Mouse (Mus musculus) liver, embryonic 14.5 days (tissue): ENCODE data around the gene Nt5c1b.

ENCODE experiments used
- CTCF ChIP-seq: IDR thresholded peaks from 2 replicates; pipeline ENCODE4 v1.5.1; 2016; ENCODE audit warnings: antibody characterized with exemption, low read depth, control low read depth
- EP300 ChIP-seq: IDR thresholded peaks from 2 replicates; pipeline ENCODE4 v1.6.1; 2016; ENCODE audit warnings: antibody characterized with exemption, low read depth

DNA sequence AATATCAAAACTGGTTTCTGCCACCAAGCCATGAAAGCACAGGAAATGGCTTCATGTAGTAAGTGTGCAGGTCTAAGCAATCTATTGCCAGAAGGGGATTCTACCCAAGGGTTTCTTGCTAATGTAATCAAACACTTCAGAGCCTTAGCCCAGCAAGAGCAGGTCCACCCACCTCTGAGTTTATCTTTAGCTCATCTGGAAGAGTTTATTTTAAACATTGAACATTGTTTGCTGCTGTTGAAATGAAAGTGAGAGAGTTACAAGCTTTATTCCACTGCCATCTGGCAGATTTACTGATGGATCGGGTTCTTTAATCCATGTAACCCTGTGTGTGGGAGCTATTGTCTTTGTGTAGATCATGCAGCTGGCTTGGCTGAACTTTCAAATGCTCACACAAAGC is 31.0 kb downstream of the Nt5c1b start:
- TF ChIP-seq CTCF (no peak), EP300 (no peak)
